Mouse (Mus musculus) urinary bladder, postnatal 36 days (tissue): Measurements from ENCODE around the gene Gpr137b.
"Not testable (repeated sequence)": the region's sequence is repeated elsewhere in the genome, so short reads cannot be mapped to it uniquely, and the experiment has no call there.

Source experiments
- DNase-seq, 2 experiments: peaks; one replicate each; pipeline ENCODE4 v3.0.0; 2022; ENCODE audit warnings: low spot score in 2 of 2, mixed read lengths in 1 of 2

The Gpr137b gene

DNA sequence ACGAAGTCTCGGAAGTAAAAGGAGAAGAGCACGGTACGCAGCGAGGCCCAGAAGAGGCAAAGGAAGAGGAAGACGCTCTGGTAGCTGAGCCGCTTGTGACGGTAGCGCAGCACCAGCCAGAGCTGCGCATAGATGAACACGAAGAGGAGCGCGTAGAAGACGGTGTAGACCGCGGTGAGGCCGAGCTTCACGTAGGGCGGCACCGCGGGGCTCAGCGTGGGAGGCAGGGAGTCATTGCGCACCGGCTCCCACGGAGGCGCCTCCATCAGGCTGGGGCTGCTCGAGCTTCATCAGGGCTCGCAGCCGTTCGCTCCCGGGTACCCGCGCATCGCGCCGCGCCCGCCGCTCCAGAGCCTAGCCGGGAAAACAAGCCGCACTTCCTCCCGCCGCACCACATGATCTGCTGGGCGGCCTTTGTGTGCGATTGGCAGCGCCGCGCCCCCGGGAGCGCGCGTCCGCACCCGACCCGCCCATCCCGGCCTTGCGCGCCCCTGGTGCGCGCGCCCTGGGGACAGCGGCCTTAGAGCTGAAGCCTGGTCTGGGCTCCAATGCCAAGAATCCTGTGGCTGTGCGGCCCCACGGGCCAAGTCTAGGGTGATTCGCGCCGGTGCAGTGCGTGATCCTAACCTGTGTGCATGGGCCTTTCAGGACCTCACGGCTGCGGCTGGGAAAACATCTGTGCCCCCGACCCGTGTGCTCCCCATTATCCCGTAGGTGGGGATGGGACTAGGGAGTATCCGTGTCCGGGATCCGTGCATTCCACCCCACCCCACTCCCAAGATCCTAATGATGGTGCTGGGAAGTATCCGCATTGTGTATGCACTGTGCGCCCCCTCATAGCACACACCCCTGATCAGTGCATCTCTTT is at the start of gene Gpr137b:
TSS of gene Gpr137b (minus strand) at position 787 of the 868 bp plus-strand sequence.
- DNase-seq: peak; percentile 50 to 57

DNA sequence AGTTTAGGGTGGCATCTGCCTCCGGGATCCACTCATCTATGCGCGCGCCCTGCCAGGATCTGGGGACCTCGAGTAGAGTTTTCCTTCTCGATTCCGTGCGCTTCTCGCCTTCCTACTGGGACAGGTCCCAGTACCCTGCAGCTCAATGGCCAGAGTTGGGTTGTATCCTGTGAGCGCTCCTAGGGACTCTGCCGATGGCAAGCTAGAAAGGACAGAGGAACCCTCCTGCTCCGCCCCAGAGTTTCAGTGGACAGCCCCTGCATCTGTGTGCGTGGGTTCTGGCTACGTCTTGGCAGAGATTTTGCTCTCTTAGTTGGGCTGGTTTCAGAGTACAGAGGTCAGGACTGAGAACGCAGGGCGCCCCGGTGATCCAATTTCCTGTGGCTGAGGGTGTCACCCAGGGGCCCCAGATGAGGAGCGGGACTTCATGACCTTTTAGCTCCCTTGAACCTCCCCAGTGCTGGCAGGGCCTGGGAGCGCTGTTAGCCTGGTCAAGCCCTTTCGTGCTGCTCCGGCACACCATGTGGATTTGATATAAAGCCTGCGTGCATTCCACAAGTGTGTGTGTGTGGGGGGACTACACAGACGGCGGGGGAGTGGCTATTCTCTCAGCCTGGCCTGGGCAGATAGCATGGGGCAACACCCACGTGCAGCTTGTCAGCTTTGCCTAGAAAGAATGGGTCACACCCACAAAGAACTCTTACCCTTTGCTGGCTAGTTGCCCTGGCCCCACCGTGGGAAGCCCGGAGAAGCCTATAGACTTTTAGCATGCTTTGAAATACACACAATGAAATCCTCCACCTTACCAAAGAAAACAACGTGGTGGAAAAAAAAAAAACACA is 44.5 kb upstream of the Gpr137b start:
- DNase-seq: not testable (repeated sequence)

DNA sequence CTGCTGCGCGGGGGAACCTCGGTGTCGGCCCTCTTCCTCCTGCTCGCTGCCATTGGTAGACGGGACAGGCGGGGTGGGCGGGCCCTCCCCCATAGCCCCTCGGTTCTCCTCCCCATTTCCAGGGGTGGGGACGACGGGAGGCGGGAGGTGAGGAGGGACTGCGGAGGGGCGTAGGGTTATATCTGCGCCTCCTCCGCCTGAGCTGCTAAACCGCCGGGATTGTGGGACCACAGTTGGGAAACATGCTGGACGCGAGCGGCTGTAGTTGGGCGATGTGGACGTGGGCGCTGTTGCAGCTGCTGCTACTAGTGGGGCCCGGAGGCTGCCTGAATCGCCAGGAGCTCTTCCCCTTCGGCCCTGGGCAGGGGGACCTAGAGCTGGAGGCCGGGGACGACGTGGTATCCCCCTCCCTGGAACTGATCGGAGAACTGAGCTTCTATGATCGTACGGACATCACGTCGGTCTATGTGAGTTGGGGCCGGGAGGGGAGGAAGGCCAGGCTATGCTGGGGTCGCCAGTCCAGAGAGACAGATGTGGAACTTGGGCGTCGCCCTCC is 43.7 kb upstream of the Gpr137b start, which contains the start of gene Nid1:
TSS of gene Nid1 (plus strand) at position 92 of the 556 bp plus-strand sequence.
- peak in 1 of 2 experiments; percentile 36 for DNase-seq

- not testable (repeated sequence) for DNase-seq
These were observed 42.3 kb upstream of the Gpr137b start for GRCm38 (mm10) chr13:13436161-13436560.

GRCm38 (mm10) chr13:13423301-13423700 is 29.5 kb upstream of the Gpr137b start:
- DNase-seq: not testable (repeated sequence)

DNA sequence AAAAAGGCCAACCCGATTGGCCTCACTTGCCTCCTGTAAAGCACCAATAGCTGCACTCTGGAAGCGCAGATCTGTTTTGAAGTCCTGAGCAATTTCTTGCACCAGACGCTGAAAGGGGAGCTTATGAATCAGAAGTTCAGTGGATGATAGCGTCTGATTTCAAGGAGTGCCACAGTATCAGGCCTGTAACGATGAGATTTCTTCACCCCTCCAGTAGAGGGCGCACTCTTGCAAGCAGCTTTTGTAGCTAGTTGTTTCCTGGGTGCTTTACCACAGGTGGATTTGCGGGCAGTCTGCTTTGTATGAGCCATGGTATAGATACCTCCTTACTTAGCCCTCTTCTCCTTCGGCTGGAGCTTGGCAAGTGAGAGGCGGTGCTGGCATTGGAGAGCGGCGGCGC is 25.0 kb upstream of the Gpr137b start:
- not testable (repeated sequence) for DNase-seq

GRCm38 (mm10) chr13:13416007-13416337 is 22.2 kb upstream of the Gpr137b start:
- DNase-seq: not testable (repeated sequence)

DNA sequence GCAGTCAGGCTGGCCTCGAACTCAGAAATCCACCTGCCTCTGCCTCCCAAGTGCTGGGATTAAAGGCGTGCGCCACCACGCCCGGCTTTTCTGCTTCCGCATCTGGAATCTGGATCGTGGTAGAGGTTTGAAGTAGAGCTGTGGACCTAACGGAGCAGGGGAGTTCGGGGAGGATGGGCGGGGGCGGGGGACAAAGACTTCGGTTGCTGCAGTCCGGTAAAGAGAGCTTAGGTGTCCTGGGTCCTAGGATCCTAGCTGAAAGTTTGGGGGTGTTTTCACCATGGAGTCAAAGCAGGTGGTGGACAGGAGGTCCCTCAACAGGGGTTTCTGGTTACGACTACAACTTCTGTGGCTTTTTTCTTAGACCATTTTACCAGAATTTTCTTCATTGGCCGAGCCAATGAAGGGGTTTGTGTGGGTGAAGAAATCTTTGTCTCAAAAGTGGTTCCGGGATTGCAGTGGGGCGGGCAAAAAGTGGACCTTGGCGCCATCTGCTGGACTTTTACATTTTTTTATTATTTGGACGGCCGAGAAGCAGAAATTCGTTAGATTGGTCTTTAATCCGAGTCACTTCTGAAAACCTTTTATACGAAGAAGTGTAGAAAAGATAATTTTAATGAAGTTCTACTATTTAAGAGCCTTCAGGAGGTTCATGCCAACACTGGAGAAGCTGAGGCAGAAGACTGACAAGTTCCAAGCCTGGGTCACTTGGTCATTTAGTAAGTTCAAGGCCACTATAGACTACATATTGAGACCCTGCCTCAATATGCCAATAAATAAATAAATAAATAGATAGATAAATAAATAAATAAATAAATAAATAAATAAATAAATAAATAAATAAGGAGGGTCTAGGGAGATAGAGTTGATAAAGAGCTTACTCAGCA is 21.5 kb upstream of the Gpr137b start:
- DNase-seq: peak; percentile 28 to 62

GRCm38 (mm10) chr13:13414206-13414605 is 20.4 kb upstream of the Gpr137b start:
- no peak for DNase-seq

GRCm38 (mm10) chr13:13405511-13405910 is 11.7 kb upstream of the Gpr137b start:
- DNase-seq: not testable (repeated sequence)

- not testable (repeated sequence) for DNase-seq
These were observed 10.8 kb upstream of the Gpr137b start for GRCm38 (mm10) chr13:13404517-13405155.

GRCm38 (mm10) chr13:13403839-13404238 is 10.0 kb upstream of the Gpr137b start:
- not testable (repeated sequence) for DNase-seq

GRCm38 (mm10) chr13:13403366-13403765 is 9.6 kb upstream of the Gpr137b start:
- not testable (repeated sequence) for DNase-seq

GRCm38 (mm10) chr13:13402818-13403217 is 9.0 kb upstream of the Gpr137b start:
- DNase-seq: not testable (repeated sequence)

DNA sequence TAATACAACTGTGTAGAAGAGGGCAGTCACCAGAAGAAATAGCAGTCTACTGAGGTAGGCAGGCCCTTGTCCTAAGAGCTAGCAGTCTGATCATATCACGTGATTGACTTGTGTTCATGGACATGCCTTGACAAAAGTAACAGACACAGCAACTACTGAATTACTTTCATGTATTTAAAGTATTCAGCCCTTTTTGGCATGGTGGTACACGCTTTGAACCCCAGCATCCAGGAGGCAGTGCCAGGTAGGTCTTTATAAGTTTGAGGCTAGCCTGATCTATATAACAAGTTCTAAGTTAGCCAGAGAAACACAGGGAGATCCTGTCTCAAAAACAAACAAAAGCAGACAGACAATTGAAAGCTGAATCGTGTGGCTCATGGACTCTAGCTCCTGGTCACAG is 7.0 kb upstream of the Gpr137b start:
- DNase-seq: not testable (repeated sequence)

DNA sequence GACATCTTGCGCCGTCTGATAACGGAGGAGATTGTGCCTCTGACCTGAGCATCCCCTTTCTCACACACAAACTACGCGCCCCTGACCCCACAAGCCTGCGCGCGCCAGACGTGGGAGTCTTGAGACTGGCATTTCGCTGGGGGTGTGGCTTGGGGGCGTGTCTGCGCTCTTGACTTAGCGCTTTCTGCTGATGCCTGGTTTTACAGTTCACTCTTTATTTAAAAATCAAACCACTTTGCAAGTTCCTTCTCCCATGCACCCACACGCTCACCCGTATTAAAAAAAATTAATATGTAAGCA is 232 bp upstream of the Gpr137b start:
- not testable (repeated sequence) for DNase-seq

- not testable (repeated sequence) for DNase-seq
These were observed 15.5 kb downstream of the Gpr137b start for GRCm38 (mm10) chr13:13378168-13378859.

DNA sequence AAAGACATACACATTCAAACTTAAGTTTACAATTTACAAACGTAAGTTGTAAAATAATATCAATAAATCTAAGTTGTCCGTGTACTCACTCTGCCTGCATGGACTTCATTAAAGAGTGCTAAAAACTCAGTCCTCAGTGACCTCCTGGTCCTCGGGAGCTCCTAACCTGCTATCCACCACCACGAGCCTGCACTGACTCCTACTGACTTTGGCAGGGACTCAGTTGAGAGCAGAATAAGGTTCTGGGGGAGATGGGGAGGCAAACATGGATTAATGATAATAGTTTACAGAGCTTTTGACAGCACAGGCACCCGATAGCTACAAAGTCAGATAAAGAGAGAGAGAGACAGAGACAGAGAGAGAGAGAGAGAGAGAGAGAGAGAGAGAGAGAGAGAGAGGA is 16.6 kb downstream of the Gpr137b start:
- no peak for DNase-seq

DNA sequence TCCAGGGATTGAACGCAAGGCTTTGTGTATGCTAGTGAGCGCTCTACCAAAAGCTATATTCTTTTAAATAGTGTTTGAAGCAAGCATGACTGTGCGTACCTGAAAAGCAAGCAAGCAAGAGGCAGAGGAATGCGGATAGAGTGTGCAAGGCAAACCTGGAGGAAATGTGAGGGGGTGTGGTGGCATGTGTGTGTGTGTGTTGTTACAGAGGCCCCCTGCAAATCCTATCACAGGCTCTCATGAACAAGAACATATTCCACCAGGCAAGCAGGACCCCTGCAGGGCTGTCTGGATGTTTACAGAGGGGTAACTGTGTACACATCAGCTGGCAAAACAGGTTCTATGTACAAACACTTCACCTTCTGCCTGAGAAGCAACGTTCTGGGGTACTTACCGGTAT is 19.8 kb downstream of the Gpr137b start:
- peak in 1 of 2 experiments; percentile 20 for DNase-seq

DNA sequence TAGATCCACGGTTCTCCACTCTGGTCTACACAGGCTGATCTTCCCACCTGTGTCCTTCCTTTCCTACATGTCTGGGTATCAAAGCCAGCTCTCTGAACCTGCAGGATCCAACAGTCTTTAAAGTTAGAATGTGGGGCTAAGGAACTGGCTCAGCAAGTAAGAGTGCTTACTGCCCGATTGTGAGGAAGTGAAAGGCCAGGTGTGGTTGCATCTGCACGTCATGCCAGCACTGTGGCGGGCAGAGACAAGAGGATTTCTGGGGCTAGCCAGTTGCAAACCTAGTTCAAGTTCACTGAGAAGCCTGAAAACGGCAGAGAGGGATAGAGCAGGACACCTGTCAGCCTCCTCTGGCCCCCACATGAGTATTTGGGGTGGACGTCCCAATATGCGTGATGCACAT is 22.4 kb downstream of the Gpr137b start:
- not testable (repeated sequence) for DNase-seq
